ENCODE assay signal across 8 mouse cellular contexts in the genomic region with DNA sequence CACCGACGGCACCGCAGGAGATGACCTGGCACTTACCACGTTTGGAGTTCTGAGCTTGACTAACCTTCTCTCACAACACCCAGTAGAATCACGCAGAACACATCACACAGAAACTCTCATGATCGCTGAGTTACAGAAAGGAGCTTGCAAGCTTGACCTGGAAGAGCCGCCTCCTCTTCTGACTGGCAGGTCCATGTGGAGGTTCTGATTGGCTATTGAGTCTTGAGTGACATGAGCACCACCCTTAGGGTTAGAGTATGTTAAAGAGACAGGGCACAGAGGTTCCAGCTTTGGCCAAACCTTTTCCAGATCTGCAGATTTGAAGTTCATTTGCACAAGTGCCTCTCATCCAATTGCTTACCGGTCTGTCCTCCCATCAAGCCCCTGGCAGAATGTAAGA. TPM values are rescaled to one million over a fixed set of nuclear protein-coding genes. Genes with fewer than 3 reads are reported as not detected.
DNase-seq lines count a peak whose midpoint lies in the region; ATAC-seq lines count a peak whose summit lies in the region.
"Not testable (repeated sequence)": the region's sequence is repeated elsewhere in the genome, so short reads cannot be mapped to it uniquely, and the experiment has no call there.

A gene (minus strand): TSS at position 101 of the 400 bp plus-strand sequence.

- not testable (repeated sequence) for H3K36me3 ChIP-seq in ES-E14 (ENCODE audit: control insufficient read depth, insufficient read depth, low read length, poor library complexity, severe bottlenecking); forebrain, embryonic 14.5 days (ENCODE audit: control insufficient read depth, insufficient read depth, low read length); hindbrain, embryonic 14.5 days (replicated peaks; ENCODE audit: control insufficient read depth, insufficient read depth); limb, embryonic 15.5 days; neural tube, embryonic 11.5 days (ENCODE audit: control insufficient read depth, insufficient read depth, low read length)

- not testable (repeated sequence) for H3K27me3 ChIP-seq in forebrain, embryonic 14.5 days (replicated peaks; ENCODE audit: control insufficient read depth, insufficient read depth, low read length); hindbrain, embryonic 14.5 days (ENCODE audit: control insufficient read depth, insufficient read depth, low read length); limb, embryonic 15.5 days; neural tube, embryonic 11.5 days (ENCODE audit: control insufficient read depth, insufficient read depth, low read length)

- not testable (repeated sequence) for ATAC-seq in forebrain, embryonic 14.5 days; hindbrain, embryonic 14.5 days (ENCODE audit: low FRiP score); limb, embryonic 15.5 days (ENCODE audit: insufficient number of reproducible peaks, low FRiP score, low TSS enrichment, low read depth); neural tube, embryonic 11.5 days (ENCODE audit: insufficient read depth, low FRiP score, low TSS enrichment)

- not testable (repeated sequence) for H3K4me1 ChIP-seq in ES-E14 (ENCODE audit: control insufficient read depth in 2 of 2, insufficient read depth in 2 of 2, low read length in 2 of 2, poor library complexity in 1 of 2); brown adipose tissue, adult 24 weeks (ENCODE audit: control insufficient read depth, insufficient read depth, insufficient read length, low read length); forebrain, embryonic 14.5 days (ENCODE audit: control insufficient read depth, insufficient read depth, low read length); hindbrain, embryonic 14.5 days (replicated peaks; ENCODE audit: control insufficient read depth, insufficient read depth, low read length); limb, embryonic 15.5 days; neural tube, embryonic 11.5 days (ENCODE audit: control insufficient read depth, insufficient read depth, low read length)

- WGBS in forebrain, embryonic 14.5 days, result no CpG with 5 or more reads among the region's 8 CpGs
- no CpG with 5 or more reads among the region's 8 CpGs for WGBS in hindbrain, embryonic 14.5 days
- WGBS in limb, embryonic 15.5 days, result no CpG with 5 or more reads among the region's 8 CpGs
- WGBS in neural tube, embryonic 11.5 days, result no CpG with 5 or more reads among the region's 8 CpGs

- not testable (repeated sequence) for H3K9me3 ChIP-seq in ES-E14 (ENCODE audit: control insufficient read depth, insufficient read depth, low read depth, low read length); forebrain, embryonic 14.5 days (replicated peaks; ENCODE audit: control insufficient read depth, low read length); hindbrain, embryonic 14.5 days (ENCODE audit: control insufficient read depth, low read length); limb, embryonic 15.5 days; neural tube, embryonic 11.5 days (ENCODE audit: control insufficient read depth, low read length)

- in situ Hi-C loops in ES-E14 (cut with MboI; ENCODE audit: low sequenced_read_pairs in 2 of 2, unreplicated experiment in 2 of 2), result not testable (repeated sequence)

- H3K4me3 ChIP-seq in ES-E14 (ENCODE audit: insufficient read depth in 1 of 2, low read depth in 1 of 2, low read length in 2 of 2, poor library complexity in 1 of 2, severe bottlenecking in 1 of 2); brown adipose tissue, adult 24 weeks (ENCODE audit: insufficient read depth, low read depth, low read length); forebrain, embryonic 14.5 days (ENCODE audit: low read depth, low read length); hindbrain, embryonic 14.5 days (replicated peaks; ENCODE audit: low read length); limb, embryonic 15.5 days; neural tube, embryonic 11.5 days (ENCODE audit: low read depth, low read length): not testable (repeated sequence)

- not testable (repeated sequence) for H3K9ac ChIP-seq in ES-E14 (ENCODE audit: insufficient read depth, low read depth, low read length, poor library complexity, severe bottlenecking); forebrain, embryonic 14.5 days (ENCODE audit: low read length); hindbrain, embryonic 14.5 days; limb, embryonic 15.5 days; neural tube, embryonic 11.5 days (ENCODE audit: low read length)

- H3K4me2 ChIP-seq in forebrain, embryonic 14.5 days (ENCODE audit: low read length); hindbrain, embryonic 14.5 days (replicated peaks); limb, embryonic 15.5 days; neural tube, embryonic 11.5 days (ENCODE audit: low read depth): not testable (repeated sequence)

- not testable (repeated sequence) for H3K27ac ChIP-seq in ES-E14 (ENCODE audit: insufficient read depth, low read depth, low read length, poor library complexity, severe bottlenecking); brown adipose tissue, adult 24 weeks (replicated peaks; ENCODE audit: low read depth, low read length); forebrain, embryonic 14.5 days (ENCODE audit: low read depth, low read length); hindbrain, embryonic 14.5 days; limb, embryonic 15.5 days; neural tube, embryonic 11.5 days (ENCODE audit: low read depth, low read length)

- not testable (repeated sequence) for DNase-seq in ES-E14 (ENCODE audit: low read depth, low spot score); forebrain, embryonic 14.5 days (ENCODE audit: low spot score); heart, adult 8-10 months (ENCODE audit: low spot score); hindbrain, embryonic 14.5 days (ENCODE audit: low spot score); layer of hippocampus, postnatal 25 days (ENCODE audit: extremely low spot score in 1 of 2, low spot score in 1 of 2); neural tube, embryonic 11.5 days (ENCODE audit: low spot score)

RNA-seq across cellular contexts. Expression of the gene that starts here (rescaled TPM):
- 55.0 and 62.2 TPM in 2 replicates for total RNA-seq in ES-E14 (2012; rRNA removed)
- 29.6 and 34.6 TPM in 2 replicates for polyA plus RNA-seq in brown adipose tissue, adult 24 weeks (2012; ENCODE audit: insufficient read depth, insufficient read length, missing spikeins)
- 16.7 and 21.3 TPM in 2 replicates for polyA plus RNA-seq in forebrain, embryonic 14.5 days (2014; fragmentation: Nextera tagmentation; extraction: Ambion mirVana)
- total RNA-seq in heart, adult 8-10 months (2022), result 10 to 100 TPM; 41.7 to 51.9 (median 45.0) TPM
- 22.7 and 26.3 TPM in 2 replicates for polyA plus RNA-seq in hindbrain, embryonic 14.5 days (2014; fragmentation: Nextera tagmentation; extraction: Ambion mirVana)
- 10 to 100 TPM; 55.5 to 68.0 TPM for total RNA-seq in layer of hippocampus, postnatal 25 days (2021)
- polyA plus RNA-seq in limb, embryonic 15.5 days (2015; fragmentation: Nextera tagmentation; extraction: Ambion mirVana), result 15.7 and 17.6 TPM in 2 replicates
- polyA plus RNA-seq in neural tube, embryonic 11.5 days (2014; fragmentation: Nextera tagmentation; extraction: Ambion mirVana), result 18.4 and 19.3 TPM in 2 replicates
